Mouse (Mus musculus) kidney, embryonic 15.5 days (tissue): ENCODE data around the gene Umad1. TPM values are rescaled to one million over a fixed set of nuclear protein-coding genes. Genes with fewer than 3 reads are reported as not detected.

ENCODE experiments used
- ATAC-seq: fragments of 200-750 bp; cut with Nextera tagmentation; replicated peaks from 2 replicates; pipeline ENCODE4 v1.8.0; 2017; ENCODE audit warnings: moderate TSS enrichment; ENCODE audit not compliant: low FRiP score
- H3K27ac ChIP-seq: fragments of 300-500 bp; sonication (generic); 2 replicates; pipeline ENCODE4 v1.5.1; 2015; ENCODE audit warnings: mild to moderate bottlenecking, inconsistent platforms
- H3K27me3 ChIP-seq: fragments of 300-500 bp; sonication (generic); 2 replicates; pipeline ENCODE4 v1.6.1; 2015; ENCODE audit warnings: inconsistent platforms
- H3K36me3 ChIP-seq: fragments of 300-500 bp; sonication (generic); 2 replicates; pipeline ENCODE4 v1.6.1; 2015; ENCODE audit warnings: inconsistent platforms
- H3K4me1 ChIP-seq: fragments of 300-500 bp; sonication (generic); 2 replicates; pipeline ENCODE4 v1.6.1; 2015; ENCODE audit warnings: inconsistent platforms
- H3K4me2 ChIP-seq: fragments of 300-500 bp; sonication (generic); 2 replicates; pipeline ENCODE4 v1.6.1; 2015; ENCODE audit warnings: moderate library complexity, mild to moderate bottlenecking, inconsistent platforms
- H3K4me3 ChIP-seq: fragments of 300-500 bp; sonication (generic); replicated peaks from 2 replicates; pipeline ENCODE4 v1.5.1; 2015; ENCODE audit warnings: mild to moderate bottlenecking, inconsistent platforms
- H3K9ac ChIP-seq: fragments of 300-500 bp; sonication (generic); 2 replicates; pipeline ENCODE4 v1.6.1; 2015; ENCODE audit warnings: mild to moderate bottlenecking, inconsistent platforms
- H3K9me3 ChIP-seq: fragments of 300-500 bp; sonication (generic); replicated peaks from 2 replicates; pipeline ENCODE4 v1.6.1; 2016; ENCODE audit warnings: inconsistent platforms
- WGBS: fragments of 180-500 bp; shearing (Covaris S2); methylation state at CpG from one replicate; pipeline ENCODE4 v1.1.7; 2015; ENCODE audit warnings: mixed read lengths; 5-methylcytosine and 5-hydroxymethylcytosine counted together
- polyA plus RNA-seq: library from polyadenylated mRNA; unstranded; fragments of >200 nt; fragmentation: Nextera tagmentation; extraction: Ambion mirVana; gene quantifications from 2 replicates; pipeline ENCODE4 v1.2.1, GENCODE M21; 2015

The Umad1 gene
- polyA plus RNA-seq, 1 experiment from 2014 or later: 24.4 TPM

- Histone ChIP-seq H3K27ac (no peak overlapping the region), H3K36me3 (no peaks in the 10 kb centered on the region), H3K4me2 (no peak overlapping the region), H3K4me3 (no peak overlapping the region), H3K27me3 (no peaks in the 10 kb centered on the region), H3K9ac (no peak overlapping the region), H3K9me3 (no peaks in the 10 kb centered on the region), H3K4me1 (0 out of 2 replicates have a peak, but pooled peaks cover 5% of the 10 kb centered on the region)
- no peak for ATAC-seq
- 84% methylated on average over 7 of the region's 7 CpGs for WGBS
Measured at GRCm38 (mm10) chr6:8489266-8489665, 230.2 kb downstream of the Umad1 start.

GRCm38 (mm10) chr6:8489938-8490585 lies 231.0 kb downstream of the Umad1 start:
- Histone ChIP-seq H3K27me3 (no peaks in the 10 kb centered on the region), H3K4me2 (no peak overlapping the region), H3K4me1 (0 out of 2 replicates have a peak, but pooled peaks cover 5% of the 10 kb centered on the region), H3K4me3 (no peak overlapping the region), H3K27ac (no peak overlapping the region), H3K36me3 (no peaks in the 10 kb centered on the region), H3K9me3 (no peaks in the 10 kb centered on the region), H3K9ac (no peak overlapping the region)
- no peak for ATAC-seq
- WGBS: 68% methylated on average over 1 of the region's 1 CpGs

- H3K4me2 ChIP-seq: no peak overlapping the region
- no peaks in the 10 kb centered on the region for H3K9me3 ChIP-seq
- no peaks in the 10 kb centered on the region for H3K27me3 ChIP-seq
- H3K9ac ChIP-seq: no peak overlapping the region
- peaks cover 6% of the 10 kb centered on the region for H3K4me1 ChIP-seq
- H3K4me3 ChIP-seq: no peak overlapping the region
- 91% methylated on average over 3 of the region's 3 CpGs for WGBS
- ATAC-seq: no peak
- no peak overlapping the region for H3K27ac ChIP-seq
- H3K36me3 ChIP-seq: no peaks in the 10 kb centered on the region
Measured at GRCm38 (mm10) chr6:8492248-8492647, 233.2 kb downstream of the Umad1 start.

- ATAC-seq: no peak
- Histone ChIP-seq H3K36me3 (no peaks in the 10 kb centered on the region), H3K27me3 (no peaks in the 10 kb centered on the region), H3K4me1 (peaks cover 13% of the 10 kb centered on the region), H3K27ac (no peak overlapping the region), H3K9ac (no peak overlapping the region), H3K4me3 (no peak overlapping the region), H3K4me2 (no peak overlapping the region), H3K9me3 (no peaks in the 10 kb centered on the region)
- 84% methylated on average over 5 of the region's 5 CpGs for WGBS
Measured at GRCm38 (mm10) chr6:8495109-8495826, 236.2 kb downstream of the Umad1 start.

- 54% methylated on average over 4 of the region's 4 CpGs for WGBS
- Histone ChIP-seq H3K4me2 (no peak overlapping the region), H3K4me3 (no peak overlapping the region), H3K9me3 (no peaks in the 10 kb centered on the region), H3K4me1 (peaks cover 13% of the 10 kb centered on the region), H3K9ac (no peak overlapping the region), H3K36me3 (no peaks in the 10 kb centered on the region), H3K27me3 (no peaks in the 10 kb centered on the region), H3K27ac (no peak overlapping the region)
- ATAC-seq: peak; percentile 43; the same call in 1 of the 2 replicates
Measured at GRCm38 (mm10) chr6:8495827-8496222, 236.7 kb downstream of the Umad1 start.

GRCm38 (mm10) chr6:8497234-8497867 lies 238.3 kb downstream of the Umad1 start:
- H3K27ac ChIP-seq: peak overlapping the region; percentile 58
- no peaks in the 10 kb centered on the region for H3K36me3 ChIP-seq
- no peak overlapping the region for H3K4me3 ChIP-seq
- H3K27me3 ChIP-seq: no peaks in the 10 kb centered on the region
- 50% methylated on average over 6 of the region's 6 CpGs for WGBS
- no peak overlapping the region for H3K4me2 ChIP-seq
- peaks cover 13% of the 10 kb centered on the region for H3K4me1 ChIP-seq
- H3K9ac ChIP-seq: no peak overlapping the region
- ATAC-seq: peak; percentile 68
- H3K9me3 ChIP-seq: no peaks in the 10 kb centered on the region

- Histone ChIP-seq H3K27ac (peak overlapping the region; percentile 58), H3K36me3 (no peaks in the 10 kb centered on the region), H3K4me2 (no peak overlapping the region), H3K4me1 (peaks cover 13% of the 10 kb centered on the region), H3K9ac (no peak overlapping the region), H3K9me3 (no peaks in the 10 kb centered on the region), H3K4me3 (no peak overlapping the region), H3K27me3 (no peaks in the 10 kb centered on the region)
- 29% methylated on average over 6 of the region's 6 CpGs for WGBS
- ATAC-seq: peak; percentile 68
Measured at GRCm38 (mm10) chr6:8497868-8498257, 238.8 kb downstream of the Umad1 start.

- no peaks in the 10 kb centered on the region for H3K9me3 ChIP-seq
- 88% methylated on average over 3 of the region's 3 CpGs for WGBS
- ATAC-seq: no peak
- H3K27ac ChIP-seq: no peak overlapping the region
- H3K36me3 ChIP-seq: no peaks in the 10 kb centered on the region
- no peaks in the 10 kb centered on the region for H3K27me3 ChIP-seq
- no peak overlapping the region for H3K9ac ChIP-seq
- H3K4me1 ChIP-seq: peaks cover 13% of the 10 kb centered on the region
- no peak overlapping the region for H3K4me3 ChIP-seq
- H3K4me2 ChIP-seq: no peak overlapping the region
Measured at GRCm38 (mm10) chr6:8498961-8499360, 239.9 kb downstream of the Umad1 start.

- Histone ChIP-seq H3K4me3 (no peak overlapping the region), H3K36me3 (no peaks in the 10 kb centered on the region), H3K27ac (no peak overlapping the region), H3K27me3 (no peaks in the 10 kb centered on the region), H3K9ac (no peak overlapping the region), H3K4me1 (no peaks in the 10 kb centered on the region), H3K4me2 (no peak overlapping the region), H3K9me3 (no peaks in the 10 kb centered on the region)
- WGBS: 44% methylated on average over 3 of the region's 3 CpGs
- ATAC-seq: no peak
Measured at GRCm38 (mm10) chr6:8503953-8504352, 244.9 kb downstream of the Umad1 start.

GRCm38 (mm10) chr6:8504521-8505228 lies 245.6 kb downstream of the Umad1 start:
- H3K4me2 ChIP-seq: no peak overlapping the region
- ATAC-seq: no peak
- WGBS: 86% methylated on average over 6 of the region's 6 CpGs

GRCm38 (mm10) chr6:8506631-8507030 lies 247.5 kb downstream of the Umad1 start:
- Histone ChIP-seq H3K4me1 (peaks cover 4% of the 10 kb centered on the region), H3K27ac (no peak overlapping the region), H3K4me2 (no peak overlapping the region), H3K27me3 (no peaks in the 10 kb centered on the region), H3K9ac (no peak overlapping the region), H3K36me3 (no peaks in the 10 kb centered on the region), H3K4me3 (no peak overlapping the region), H3K9me3 (no peaks in the 10 kb centered on the region)
- no peak for ATAC-seq

More at GRCm38 (mm10) chr6:8504521-8505228, 245.6 kb downstream of the Umad1 start:
- no peak overlapping the region for H3K9ac ChIP-seq
- no peaks in the 10 kb centered on the region for H3K27me3 ChIP-seq
- H3K9me3 ChIP-seq: no peaks in the 10 kb centered on the region
- H3K4me3 ChIP-seq: no peak overlapping the region
- H3K36me3 ChIP-seq: no peaks in the 10 kb centered on the region
- no peak overlapping the region for H3K27ac ChIP-seq
- H3K4me1 ChIP-seq: no peaks in the 10 kb centered on the region
